Mouse (Mus musculus) MEL (cell line): ENCODE results near the gene Foxl2. TPM values are rescaled to one million over a fixed set of nuclear protein-coding genes. Genes with fewer than 3 reads are reported as not detected.

Source experiments
- DNase-seq: peaks from one replicate; pipeline ENCODE4 v3.0.0; 2011; ENCODE audit warnings: low read depth, low spot score
- H3K27ac ChIP-seq: 2 replicates; pipeline ENCODE4 v1.5.1; 2012; ENCODE audit warnings: low read depth, mild to moderate bottlenecking, control low read depth, low read length, moderate library complexity; ENCODE audit not compliant: control insufficient read depth
- H3K27me3 ChIP-seq, 2 experiments: fragments of 150-350 bp in 1 of 2; sonication (generic) in 1 of 2; 2 replicates each; pipeline ENCODE4 v1.6.1; 2012; ENCODE audit warnings: low read length in 2 of 2, mild to moderate bottlenecking in 2 of 2, improper control_type of control experiment in 1 of 2, moderate library complexity in 1 of 2; ENCODE audit not compliant: insufficient read depth in 2 of 2, control insufficient read depth in 1 of 2
- H3K36me3 ChIP-seq, 2 experiments: 2 replicates each; pipeline ENCODE4 v1.6.1; 2012 to 2014; ENCODE audit warnings: low read length in 2 of 2, improper control_type of control experiment in 1 of 2, inconsistent platforms in 1 of 2, mild to moderate bottlenecking in 1 of 2; ENCODE audit not compliant: insufficient read depth in 2 of 2, control insufficient read depth in 1 of 2
- H3K4me1 ChIP-seq, 2 experiments: fragments of 150-350 bp in 1 of 2; sonication (generic) in 1 of 2; 2 replicates each; pipeline ENCODE4 v1.6.1; 2012; ENCODE audit warnings: low read length in 2 of 2, improper control_type of control experiment in 1 of 2, mild to moderate bottlenecking in 1 of 2; ENCODE audit not compliant: insufficient read depth in 2 of 2, control insufficient read depth in 1 of 2
- H3K4me3 ChIP-seq, 2 experiments: fragments of 150-350 bp in 1 of 2; sonication (generic) in 1 of 2; 2 replicates each; pipeline ENCODE4 v1.5.1; 2012; ENCODE audit warnings: low read depth in 2 of 2, low read length in 2 of 2, mild to moderate bottlenecking in 2 of 2, moderate library complexity in 2 of 2, control low read depth in 1 of 2, improper control_type of control experiment in 1 of 2; ENCODE audit not compliant: control insufficient read depth in 1 of 2, insufficient read depth in 1 of 2
- H3K79me2 ChIP-seq: 2 replicates; pipeline ENCODE4 v1.6.1; 2012; ENCODE audit warnings: mild to moderate bottlenecking, low read length, moderate library complexity; ENCODE audit not compliant: control insufficient read depth, poor library complexity, insufficient read depth
- H3K9ac ChIP-seq: 2 replicates; pipeline ENCODE4 v1.6.1; 2012; ENCODE audit warnings: low read depth, mild to moderate bottlenecking, control low read depth, low read length, moderate library complexity; ENCODE audit not compliant: control insufficient read depth, poor library complexity, severe bottlenecking
- H3K9me3 ChIP-seq: fragments of 150-350 bp; sonication (generic); replicated peaks from 2 replicates; pipeline ENCODE4 v1.6.1; 2012; ENCODE audit warnings: mild to moderate bottlenecking, low read length, improper control_type of control experiment, moderate library complexity; ENCODE audit not compliant: insufficient read depth
- BHLHE40 ChIP-seq: IDR thresholded peaks from 2 replicates; pipeline ENCODE4 v1.6.1; 2012; ENCODE audit warnings: low read depth, mild to moderate bottlenecking, inconsistent platforms, low read length, improper control_type of control experiment, borderline replicate concordance
- CHD2 ChIP-seq: IDR thresholded peaks from 2 replicates; pipeline ENCODE4 v1.6.1; 2011; ENCODE audit warnings: low read length, improper control_type of control experiment
- CTCF ChIP-seq, 3 experiments: IDR thresholded peaks in 2 of 3; conservative IDR thresholded peaks in 1 of 3; 2 replicates each; pipeline ENCODE4 v1.5.1; 2011 to 2012; ENCODE audit warnings: low read length in 3 of 3, low read depth in 2 of 3, mild to moderate bottlenecking in 2 of 3, improper control_type of control experiment in 1 of 3, inconsistent platforms in 1 of 3, mixed read lengths in 1 of 3, moderate library complexity in 1 of 3; ENCODE audit not compliant: control insufficient read depth in 1 of 3, insufficient read depth in 1 of 3, poor library complexity in 1 of 3, severe bottlenecking in 1 of 3
- ELF1 ChIP-seq: IDR thresholded peaks from 2 replicates; pipeline ENCODE4 v1.6.1; 2014; ENCODE audit warnings: low read depth, mild to moderate bottlenecking, inconsistent platforms, low read length, improper control_type of control experiment, moderate library complexity
- EP300 ChIP-seq, 2 experiments: IDR thresholded peaks; 2 replicates each; pipeline ENCODE4 v1.6.1; 2011; ENCODE audit warnings: improper control_type of control experiment in 2 of 2, low read length in 2 of 2, low read depth in 1 of 2, mild to moderate bottlenecking in 1 of 2
- GATA1 ChIP-seq: IDR thresholded peaks from 2 replicates; pipeline ENCODE4 v1.6.1; 2011; ENCODE audit warnings: low read depth, low read length, improper control_type of control experiment
- HCFC1 ChIP-seq: IDR thresholded peaks from 2 replicates; pipeline ENCODE4 v1.6.1; 2012; ENCODE audit warnings: low read depth, mild to moderate bottlenecking, inconsistent platforms, low read length, improper control_type of control experiment, moderate library complexity
- JUND ChIP-seq: IDR thresholded peaks from 2 replicates; pipeline ENCODE4 v1.6.1; 2011; ENCODE audit warnings: low read depth, mild to moderate bottlenecking, improper control_type of control experiment, low read length
- KAT2A ChIP-seq: conservative IDR thresholded peaks from 2 replicates; pipeline ENCODE4 v1.6.1; 2012; ENCODE audit warnings: low read depth, low read length, improper control_type of control experiment, inconsistent platforms
- MAFK ChIP-seq: IDR thresholded peaks from 2 replicates; pipeline ENCODE4 v1.6.1; 2011; ENCODE audit warnings: low read depth, mild to moderate bottlenecking, low read length, improper control_type of control experiment, borderline replicate concordance
- MAZ ChIP-seq: IDR thresholded peaks from 2 replicates; pipeline ENCODE4 v1.6.1; 2012; ENCODE audit warnings: low read depth, mild to moderate bottlenecking, inconsistent platforms, low read length, improper control_type of control experiment
- MXI1 ChIP-seq: IDR thresholded peaks from 2 replicates; pipeline ENCODE4 v1.6.1; 2011; ENCODE audit warnings: mild to moderate bottlenecking, low read depth, low read length, improper control_type of control experiment
- NELFE ChIP-seq: IDR thresholded peaks from 2 replicates; pipeline ENCODE4 v1.6.1; 2011; ENCODE audit warnings: low read depth, low read length, improper control_type of control experiment
- POLR2A ChIP-seq, 2 experiments: IDR thresholded peaks; 2 replicates each; pipeline ENCODE4 v1.6.1; 2011 to 2012; ENCODE audit warnings: low read length in 2 of 2, mild to moderate bottlenecking in 2 of 2, control low read depth in 1 of 2, improper control_type of control experiment in 1 of 2, low read depth in 1 of 2, moderate library complexity in 1 of 2; ENCODE audit not compliant: control insufficient read depth in 1 of 2, insufficient read depth in 1 of 2, poor library complexity in 1 of 2
- POLR2AphosphoS5 ChIP-seq: IDR thresholded peaks from 2 replicates; pipeline ENCODE4 v1.6.1; 2012; ENCODE audit warnings: low read depth, borderline replicate concordance, mild to moderate bottlenecking, inconsistent platforms, low read length, moderate library complexity, mixed read lengths
- RCOR1 ChIP-seq: IDR thresholded peaks from 2 replicates; pipeline ENCODE4 v1.6.1; 2012; ENCODE audit warnings: low read depth, mild to moderate bottlenecking, inconsistent platforms, low read length, improper control_type of control experiment
- SIN3A ChIP-seq: IDR thresholded peaks from 2 replicates; pipeline ENCODE4 v1.6.1; 2012; ENCODE audit warnings: low read length, improper control_type of control experiment, inconsistent platforms
- TAL1 ChIP-seq: IDR thresholded peaks from 2 replicates; pipeline ENCODE4 v1.6.1; 2012; ENCODE audit warnings: mild to moderate bottlenecking, inconsistent platforms, low read length, moderate library complexity, mixed read lengths
- TCF12 ChIP-seq: IDR thresholded peaks from 2 replicates; pipeline ENCODE4 v1.6.1; 2014; ENCODE audit warnings: low read depth, mild to moderate bottlenecking, inconsistent platforms, low read length, improper control_type of control experiment, moderate library complexity
- USF1 ChIP-seq: IDR thresholded peaks from 2 replicates; pipeline ENCODE4 v1.6.1; 2014; ENCODE audit warnings: low read depth, mild to moderate bottlenecking, inconsistent platforms, low read length, improper control_type of control experiment, moderate library complexity
- USF2 ChIP-seq, 2 experiments: IDR thresholded peaks; 2 replicates each; pipeline ENCODE4 v1.6.1; 2011 to 2012; ENCODE audit warnings: improper control_type of control experiment in 2 of 2, low read length in 2 of 2, borderline replicate concordance in 1 of 2, inconsistent platforms in 1 of 2, low read depth in 1 of 2, mild to moderate bottlenecking in 1 of 2; ENCODE audit not compliant: insufficient read depth in 1 of 2
- ZNF384 ChIP-seq: IDR thresholded peaks from 2 replicates; pipeline ENCODE4 v1.6.1; 2012; ENCODE audit warnings: low read depth, mild to moderate bottlenecking, inconsistent platforms, low read length, improper control_type of control experiment
- polyA plus RNA-seq, 2 experiments: library from polyadenylated mRNA; stranded (reverse) in 1 of 2; unstranded in 1 of 2; fragments of >175 nt in 1 of 2; fragments of >200 nt in 1 of 2; gene quantifications; 2 replicates each; pipeline versions ENCODE4 v1.2.1 to v1.2.4; 2012; ENCODE audit warnings: low replicate concordance in 2 of 2, low read depth in 1 of 2; ENCODE audit not compliant: insufficient read length in 2 of 2, insufficient read depth in 1 of 2, missing spikeins in 1 of 2
- total RNA-seq: library from RNA; depleted of rRNA; stranded (reverse); fragments of 300-350 nt; gene quantifications from 2 replicates; pipeline ENCODE4 v1.2.3, GENCODE M21; 2012

Gene Foxl2
- total and polyA plus RNA-seq, 3 experiments, result not detected

DNA sequence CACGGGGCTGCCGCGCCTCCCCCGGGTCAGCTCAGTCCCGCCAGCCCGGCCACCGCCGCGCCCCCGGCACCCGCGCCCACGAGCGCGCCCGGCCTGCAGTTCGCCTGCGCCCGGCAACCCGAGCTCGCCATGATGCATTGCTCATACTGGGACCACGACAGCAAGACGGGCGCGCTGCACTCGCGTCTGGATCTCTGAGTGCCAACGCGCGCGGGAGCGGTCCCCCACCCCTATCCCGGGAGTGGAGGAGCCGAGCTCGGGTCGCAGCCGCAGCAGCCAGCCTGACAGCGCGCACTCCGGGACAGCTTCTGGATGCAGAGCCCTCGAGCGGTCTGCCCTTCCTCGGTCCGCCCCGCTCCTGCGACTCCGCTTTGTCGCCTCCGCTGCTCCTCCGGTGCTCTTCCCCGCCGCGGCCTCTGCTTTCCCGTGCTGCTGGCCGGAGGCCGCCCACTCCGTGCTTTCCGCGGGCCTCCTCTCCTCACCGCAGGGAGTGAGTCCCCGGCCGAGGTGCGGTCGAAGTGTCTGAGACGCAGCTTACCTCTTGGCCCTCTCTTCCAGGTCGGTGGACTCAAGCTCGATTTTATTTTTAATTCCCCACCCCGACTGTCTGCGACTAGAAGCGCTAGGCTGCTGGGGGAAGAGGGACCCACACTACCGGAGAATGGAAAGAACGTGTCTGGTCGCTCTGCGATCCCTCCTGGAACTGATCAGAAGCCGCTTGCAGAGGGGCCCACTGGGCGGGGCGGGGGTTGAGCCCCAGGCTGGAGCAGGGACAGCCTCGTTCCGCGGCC lies 1.7 kb downstream of the Foxl2 start:
- no peak overlapping the region for H3K9ac ChIP-seq
- H3K27me3 ChIP-seq, result no peaks in the 10 kb centered on the region
- TF ChIP-seq POLR2A (IDR thresholded peaks at IDR 0.05; ENCODE audit: control insufficient read depth in 1 of 2, insufficient read depth in 1 of 2, low read depth in 1 of 2, low read length in 2 of 2, poor library complexity in 1 of 2) (no peak), HCFC1 (no peak), USF2 (IDR thresholded peaks at IDR 0.05; ENCODE audit: borderline replicate concordance in 1 of 2, insufficient read depth in 1 of 2, low read depth in 1 of 2, low read length in 2 of 2) (no peak), GATA1 (no peak)
- H3K36me3 ChIP-seq, result no peaks in the 10 kb centered on the region
- no peak overlapping the region for H3K27ac ChIP-seq
- no peak overlapping the region for H3K4me3 ChIP-seq
- H3K4me1 ChIP-seq, result no peaks in the 10 kb centered on the region
- H3K9me3 ChIP-seq, result no peaks in the 10 kb centered on the region
- no peaks in the 10 kb centered on the region for H3K79me2 ChIP-seq
- DNase-seq, result no peak

- Histone ChIP-seq H3K27ac (no peak overlapping the region), H3K9ac (no peak overlapping the region), H3K4me3 (no peak overlapping the region), H3K4me1 (no peaks in the 10 kb centered on the region), H3K27me3 (no peaks in the 10 kb centered on the region; a peak in 1 of 4 replicates), H3K79me2 (no peaks in the 10 kb centered on the region), H3K9me3 (no peaks in the 10 kb centered on the region), H3K36me3 (no peaks in the 10 kb centered on the region)
- TF ChIP-seq MXI1, result no peak
- TF ChIP-seq USF2 (IDR thresholded peaks at IDR 0.05; ENCODE audit: borderline replicate concordance in 1 of 2, insufficient read depth in 1 of 2, low read depth in 1 of 2, low read length in 2 of 2), result no peak
- TF ChIP-seq POLR2AphosphoS5, result no peak
- no peak for TF ChIP-seq JUND
- TF ChIP-seq KAT2A, result no peak
- no peak for TF ChIP-seq TCF12
- TF ChIP-seq USF1, result no peak
- TF ChIP-seq CHD2, result no peak
- TF ChIP-seq MAZ, result no peak
- no peak for TF ChIP-seq CTCF (IDR thresholded peaks at IDR 0.05 in 2 of 3, conservative IDR thresholded peaks at IDR 0.05 in 1 of 3; ENCODE audit: control insufficient read depth in 1 of 3, insufficient read depth in 1 of 3, low read depth in 2 of 3, low read length in 3 of 3, poor library complexity in 1 of 3, severe bottlenecking in 1 of 3)
- TF ChIP-seq ELF1, result no peak
- no peak for TF ChIP-seq RCOR1
- no peak for TF ChIP-seq BHLHE40
- no peak for TF ChIP-seq TAL1
- no peak for TF ChIP-seq ZNF384
- TF ChIP-seq POLR2A (IDR thresholded peaks at IDR 0.05; ENCODE audit: control insufficient read depth in 1 of 2, insufficient read depth in 1 of 2, low read depth in 1 of 2, low read length in 2 of 2, poor library complexity in 1 of 2), result no peak
- TF ChIP-seq SIN3A, result no peak
- no peak for TF ChIP-seq EP300 (IDR thresholded peaks at IDR 0.05; ENCODE audit: low read depth in 1 of 2, low read length in 2 of 2)
- no peak for TF ChIP-seq NELFE
- no peak for TF ChIP-seq MAFK
- DNase-seq, result no peak
Observed at GRCm38 (mm10) chr9:98957751-98958351, 2.8 kb downstream of the Foxl2 start.
